Mouse (Mus musculus): ENCODE results near the gene Ston1. TPM values are rescaled to one million over a fixed set of nuclear protein-coding genes. Genes with fewer than 3 reads are reported as not detected.

The Ston1 gene
- polyA plus RNA-seq, 1 experiment from 2014 or later: 9.1 TPM

GRCm38 (mm10) chr17:88556176-88556575 lies 41.3 kb upstream of the Ston1 start:
- Histone ChIP-seq H3K27me3 (replicated peaks; ENCODE audit: control insufficient read depth, insufficient read depth, low read length) (no peaks in the 10 kb centered on the region), H3K4me2 (ENCODE audit: low read depth, low read length) (no peak overlapping the region), H3K4me3 (ENCODE audit: low read depth, low read length) (no peak overlapping the region)

GRCm38 (mm10) chr17:88556688-88557087 lies 40.8 kb upstream of the Ston1 start:
- peaks cover 12% of the 10 kb centered on the region for H3K4me1 ChIP-seq (ENCODE audit: control insufficient read depth, insufficient read depth, low read length)
- no peaks in the 10 kb centered on the region for H3K27me3 ChIP-seq (replicated peaks; ENCODE audit: control insufficient read depth, insufficient read depth, low read length)
- no peak overlapping the region for H3K27ac ChIP-seq (replicated peaks; ENCODE audit: low read depth, low read length)
- H3K4me2 ChIP-seq (ENCODE audit: low read depth, low read length): no peak overlapping the region
- H3K36me3 ChIP-seq (ENCODE audit: control insufficient read depth, insufficient read depth, low read length): peaks cover 16% of the 10 kb centered on the region
- ATAC-seq (ENCODE audit: low read depth): no peak
- H3K4me3 ChIP-seq (ENCODE audit: low read depth, low read length): no peak overlapping the region
- H3K9me3 ChIP-seq (ENCODE audit: control insufficient read depth, low read length): no peaks in the 10 kb centered on the region
- no peak overlapping the region for H3K9ac ChIP-seq (ENCODE audit: low read depth, low read length)
- no peak for DNase-seq (ENCODE audit: low spot score)
- WGBS: 81% methylated on average over 4 of the region's 4 CpGs

More at GRCm38 (mm10) chr17:88556176-88556575, 41.3 kb upstream of the Ston1 start:
- 80% methylated on average over 13 of the region's 13 CpGs for WGBS
- Histone ChIP-seq H3K9ac (ENCODE audit: low read depth, low read length) (no peak overlapping the region), H3K9me3 (ENCODE audit: control insufficient read depth, low read length) (no peaks in the 10 kb centered on the region), H3K36me3 (ENCODE audit: control insufficient read depth, insufficient read depth, low read length) (peaks cover 14% of the 10 kb centered on the region), H3K27ac (replicated peaks; ENCODE audit: low read depth, low read length) (no peak overlapping the region), H3K4me1 (ENCODE audit: control insufficient read depth, insufficient read depth, low read length) (peaks cover 12% of the 10 kb centered on the region)
- DNase-seq (ENCODE audit: low spot score): no peak
- ATAC-seq (ENCODE audit: low read depth): no peak

GRCm38 (mm10) chr17:88558168-88558842 lies 39.2 kb upstream of the Ston1 start:
- WGBS: 28% methylated on average over 13 of the region's 13 CpGs
- H3K27me3 ChIP-seq (replicated peaks; ENCODE audit: control insufficient read depth, insufficient read depth, low read length): no peaks in the 10 kb centered on the region
- no peak overlapping the region for H3K4me3 ChIP-seq (ENCODE audit: low read depth, low read length)
- H3K4me2 ChIP-seq (ENCODE audit: low read depth, low read length): no peak overlapping the region
- ATAC-seq (ENCODE audit: low read depth) (peak; percentile 82), DNase-seq (ENCODE audit: low spot score) (peak; percentile 87)
- no peak overlapping the region for H3K27ac ChIP-seq (replicated peaks; ENCODE audit: low read depth, low read length)
- no peak overlapping the region for H3K9ac ChIP-seq (ENCODE audit: low read depth, low read length)
- H3K4me1 ChIP-seq (ENCODE audit: control insufficient read depth, insufficient read depth, low read length): no peaks in the 10 kb centered on the region
- H3K36me3 ChIP-seq (ENCODE audit: control insufficient read depth, insufficient read depth, low read length): peaks cover 23% of the 10 kb centered on the region
- H3K9me3 ChIP-seq (ENCODE audit: control insufficient read depth, low read length): no peaks in the 10 kb centered on the region

- Histone ChIP-seq H3K4me2 (ENCODE audit: low read depth, low read length) (no peak overlapping the region), H3K9me3 (ENCODE audit: control insufficient read depth, low read length) (no peaks in the 10 kb centered on the region), H3K27ac (replicated peaks; ENCODE audit: low read depth, low read length) (no peak overlapping the region), H3K9ac (ENCODE audit: low read depth, low read length) (no peak overlapping the region), H3K36me3 (ENCODE audit: control insufficient read depth, insufficient read depth, low read length) (peaks cover 35% of the 10 kb centered on the region), H3K27me3 (replicated peaks; ENCODE audit: control insufficient read depth, insufficient read depth, low read length) (no peaks in the 10 kb centered on the region), H3K4me1 (ENCODE audit: control insufficient read depth, insufficient read depth, low read length) (no peaks in the 10 kb centered on the region), H3K4me3 (ENCODE audit: low read depth, low read length) (no peak overlapping the region)
- 69% methylated on average over 3 of the region's 3 CpGs for WGBS
- DNase-seq (ENCODE audit: low spot score): no peak
- no peak for ATAC-seq (ENCODE audit: low read depth)
Measured at GRCm38 (mm10) chr17:88563611-88564010, 33.9 kb upstream of the Ston1 start.

- DNase-seq (ENCODE audit: low spot score): no peak
- no peak for ATAC-seq (ENCODE audit: low read depth)
Measured at GRCm38 (mm10) chr17:88569807-88570540, 27.5 kb upstream of the Ston1 start.

GRCm38 (mm10) chr17:88570784-88571183 lies 26.7 kb upstream of the Ston1 start:
- no peaks in the 10 kb centered on the region for H3K9me3 ChIP-seq (ENCODE audit: control insufficient read depth, low read length)
- no peak for ATAC-seq (ENCODE audit: low read depth)
- DNase-seq (ENCODE audit: low spot score): no peak
- no peaks in the 10 kb centered on the region for H3K4me1 ChIP-seq (ENCODE audit: control insufficient read depth, insufficient read depth, low read length)
- H3K4me3 ChIP-seq (ENCODE audit: low read depth, low read length): no peak overlapping the region
- 78% methylated on average over 11 of the region's 11 CpGs for WGBS
- no peaks in the 10 kb centered on the region for H3K27me3 ChIP-seq (replicated peaks; ENCODE audit: control insufficient read depth, insufficient read depth, low read length)
- H3K4me2 ChIP-seq (ENCODE audit: low read depth, low read length): no peak overlapping the region
- H3K9ac ChIP-seq (ENCODE audit: low read depth, low read length): no peak overlapping the region
- no peak overlapping the region for H3K27ac ChIP-seq (replicated peaks; ENCODE audit: low read depth, low read length)
- H3K36me3 ChIP-seq (ENCODE audit: control insufficient read depth, insufficient read depth, low read length): peaks cover 66% of the 10 kb centered on the region

More at GRCm38 (mm10) chr17:88569807-88570540, 27.5 kb upstream of the Ston1 start:
- no peak overlapping the region for H3K9ac ChIP-seq (ENCODE audit: low read depth, low read length)
- H3K27me3 ChIP-seq (replicated peaks; ENCODE audit: control insufficient read depth, insufficient read depth, low read length): no peaks in the 10 kb centered on the region
- no peaks in the 10 kb centered on the region for H3K9me3 ChIP-seq (ENCODE audit: control insufficient read depth, low read length)
- H3K4me2 ChIP-seq (ENCODE audit: low read depth, low read length): no peak overlapping the region
- H3K27ac ChIP-seq (replicated peaks; ENCODE audit: low read depth, low read length): no peak overlapping the region; the same call in 1 of the 2 replicates
- H3K4me3 ChIP-seq (ENCODE audit: low read depth, low read length): no peak overlapping the region
- no peaks in the 10 kb centered on the region for H3K4me1 ChIP-seq (ENCODE audit: control insufficient read depth, insufficient read depth, low read length)
- WGBS: 90% methylated on average over 10 of the region's 10 CpGs
- H3K36me3 ChIP-seq (ENCODE audit: control insufficient read depth, insufficient read depth, low read length): peaks cover 67% of the 10 kb centered on the region

- H3K27ac ChIP-seq (replicated peaks; ENCODE audit: low read depth, low read length): no peak overlapping the region
- WGBS: 73% methylated on average over 5 of the region's 5 CpGs
- H3K4me2 ChIP-seq (ENCODE audit: low read depth, low read length): no peak overlapping the region
- no peak overlapping the region for H3K4me3 ChIP-seq (ENCODE audit: low read depth, low read length)
- no peaks in the 10 kb centered on the region for H3K27me3 ChIP-seq (replicated peaks; ENCODE audit: control insufficient read depth, insufficient read depth, low read length)
- H3K4me1 ChIP-seq (ENCODE audit: control insufficient read depth, insufficient read depth, low read length): no peaks in the 10 kb centered on the region
- peaks cover 67% of the 10 kb centered on the region for H3K36me3 ChIP-seq (ENCODE audit: control insufficient read depth, insufficient read depth, low read length)
- ATAC-seq (ENCODE audit: low read depth): no peak
- DNase-seq (ENCODE audit: low spot score): no peak
- no peaks in the 10 kb centered on the region for H3K9me3 ChIP-seq (ENCODE audit: control insufficient read depth, low read length)
- H3K9ac ChIP-seq (ENCODE audit: low read depth, low read length): no peak overlapping the region
Measured at GRCm38 (mm10) chr17:88574811-88575210, 22.7 kb upstream of the Ston1 start.

GRCm38 (mm10) chr17:88578522-88579242 lies 18.8 kb upstream of the Ston1 start:
- DNase-seq (ENCODE audit: low spot score) (no peak), ATAC-seq (ENCODE audit: low read depth) (no peak)
- Histone ChIP-seq H3K4me1 (ENCODE audit: control insufficient read depth, insufficient read depth, low read length) (no peaks in the 10 kb centered on the region), H3K9me3 (ENCODE audit: control insufficient read depth, low read length) (no peaks in the 10 kb centered on the region), H3K9ac (ENCODE audit: low read depth, low read length) (no peak overlapping the region), H3K4me3 (ENCODE audit: low read depth, low read length) (no peak overlapping the region), H3K36me3 (ENCODE audit: control insufficient read depth, insufficient read depth, low read length) (peaks cover 66% of the 10 kb centered on the region), H3K4me2 (ENCODE audit: low read depth, low read length) (no peak overlapping the region), H3K27ac (replicated peaks; ENCODE audit: low read depth, low read length) (no peak overlapping the region), H3K27me3 (replicated peaks; ENCODE audit: control insufficient read depth, insufficient read depth, low read length) (no peaks in the 10 kb centered on the region)
- 92% methylated on average over 20 of the region's 20 CpGs for WGBS

Data from embryonic facial prominence, embryonic 14.5 days (tissue).